Mouse (Mus musculus): Measurements from ENCODE around the gene Hoxc5. TPM values are rescaled to one million over a fixed set of nuclear protein-coding genes. Genes with fewer than 3 reads are reported as not detected.

Hoxc5 gene
- polyA plus RNA-seq, 1 experiment from 2014 or later: 0.53 TPM

GRCm38 (mm10) chr15:103001370-103001769, 34.1 kb downstream of the Hoxc5 start:
- Histone ChIP-seq H3K9me3 (replicated peaks; ENCODE audit: control insufficient read depth, low read length) (no peaks in the 10 kb centered on the region), H3K4me2 (ENCODE audit: low read depth, low read length) (no peak overlapping the region), H3K36me3 (replicated peaks; ENCODE audit: control insufficient read depth, insufficient read depth, low read depth, low read length) (no peaks in the 10 kb centered on the region), H3K27me3 (ENCODE audit: control insufficient read depth, insufficient read depth, low read length) (peaks cover 97% of the 10 kb centered on the region), H3K4me3 (ENCODE audit: low read depth, low read length) (no peak overlapping the region), H3K9ac (replicated peaks; ENCODE audit: low read length) (no peak overlapping the region), H3K4me1 (ENCODE audit: control insufficient read depth, insufficient read depth, low read length) (peaks cover 8% of the 10 kb centered on the region), H3K27ac (replicated peaks; ENCODE audit: low read depth, low read length) (no peak overlapping the region)
- ATAC-seq (replicated peaks; ENCODE audit: insufficient number of reproducible peaks, low FRiP score, low TSS enrichment, low read depth): no peak
- WGBS: 7% methylated on average over 2 of the region's 2 CpGs
- DNase-seq (ENCODE audit: low spot score): no peak

GRCm38 (mm10) chr15:103002156-103002555, 34.9 kb downstream of the Hoxc5 start:
- H3K36me3 ChIP-seq (replicated peaks; ENCODE audit: control insufficient read depth, insufficient read depth, low read depth, low read length): no peaks in the 10 kb centered on the region
- H3K27ac ChIP-seq (replicated peaks; ENCODE audit: low read depth, low read length): no peak overlapping the region
- H3K9ac ChIP-seq (replicated peaks; ENCODE audit: low read length): no peak overlapping the region
- H3K9me3 ChIP-seq (replicated peaks; ENCODE audit: control insufficient read depth, low read length): no peaks in the 10 kb centered on the region
- WGBS: 2% methylated on average over 4 of the region's 4 CpGs
- ATAC-seq (replicated peaks; ENCODE audit: insufficient number of reproducible peaks, low FRiP score, low TSS enrichment, low read depth) (no peak), DNase-seq (ENCODE audit: low spot score) (no peak)
- H3K4me3 ChIP-seq (ENCODE audit: low read depth, low read length): no peak overlapping the region
- H3K4me1 ChIP-seq (ENCODE audit: control insufficient read depth, insufficient read depth, low read length): peaks cover 8% of the 10 kb centered on the region
- H3K27me3 ChIP-seq (ENCODE audit: control insufficient read depth, insufficient read depth, low read length): peaks cover 98% of the 10 kb centered on the region
- H3K4me2 ChIP-seq (ENCODE audit: low read depth, low read length): no peak overlapping the region

GRCm38 (mm10) chr15:103002821-103003448, 35.7 kb downstream of the Hoxc5 start:
- H3K36me3 ChIP-seq (replicated peaks; ENCODE audit: control insufficient read depth, insufficient read depth, low read depth, low read length): no peaks in the 10 kb centered on the region
- H3K9ac ChIP-seq (replicated peaks; ENCODE audit: low read length): no peak overlapping the region
- H3K9me3 ChIP-seq (replicated peaks; ENCODE audit: control insufficient read depth, low read length): no peaks in the 10 kb centered on the region
- no peak overlapping the region for H3K27ac ChIP-seq (replicated peaks; ENCODE audit: low read depth, low read length)
- peaks cover 8% of the 10 kb centered on the region for H3K4me1 ChIP-seq (ENCODE audit: control insufficient read depth, insufficient read depth, low read length)
- WGBS: 2% methylated on average over 13 of the region's 13 CpGs
- no peak overlapping the region for H3K4me2 ChIP-seq (ENCODE audit: low read depth, low read length)
- H3K27me3 ChIP-seq (ENCODE audit: control insufficient read depth, insufficient read depth, low read length): peaks cover 97% of the 10 kb centered on the region
- no peak overlapping the region for H3K4me3 ChIP-seq (ENCODE audit: low read depth, low read length)
- DNase-seq (ENCODE audit: low spot score) (no peak), ATAC-seq (replicated peaks; ENCODE audit: insufficient number of reproducible peaks, low FRiP score, low TSS enrichment, low read depth) (no peak)

GRCm38 (mm10) chr15:103005308-103005707, 38.1 kb downstream of the Hoxc5 start:
- H3K4me3 ChIP-seq (ENCODE audit: low read depth, low read length): no peak overlapping the region
- H3K4me2 ChIP-seq (ENCODE audit: low read depth, low read length): no peak overlapping the region
- H3K36me3 ChIP-seq (replicated peaks; ENCODE audit: control insufficient read depth, insufficient read depth, low read depth, low read length): no peaks in the 10 kb centered on the region
- H3K9me3 ChIP-seq (replicated peaks; ENCODE audit: control insufficient read depth, low read length): no peaks in the 10 kb centered on the region
- no peak for DNase-seq (ENCODE audit: low spot score)
- H3K4me1 ChIP-seq (ENCODE audit: control insufficient read depth, insufficient read depth, low read length): no peaks in the 10 kb centered on the region
- H3K27me3 ChIP-seq (ENCODE audit: control insufficient read depth, insufficient read depth, low read length): peaks cover 97% of the 10 kb centered on the region
- under 1% methylated on average over 17 of the region's 17 CpGs for WGBS
- no peak overlapping the region for H3K9ac ChIP-seq (replicated peaks; ENCODE audit: low read length)
- H3K27ac ChIP-seq (replicated peaks; ENCODE audit: low read depth, low read length): no peak overlapping the region
- no peak for ATAC-seq (replicated peaks; ENCODE audit: insufficient number of reproducible peaks, low FRiP score, low TSS enrichment, low read depth)

- WGBS: 2% methylated on average over 5 of the region's 5 CpGs
- H3K4me1 ChIP-seq (ENCODE audit: control insufficient read depth, insufficient read depth, low read length): no peaks in the 10 kb centered on the region
- ATAC-seq (replicated peaks; ENCODE audit: insufficient number of reproducible peaks, low FRiP score, low TSS enrichment, low read depth) (no peak), DNase-seq (ENCODE audit: low spot score) (no peak)
- H3K27ac ChIP-seq (replicated peaks; ENCODE audit: low read depth, low read length): no peak overlapping the region
- H3K4me2 ChIP-seq (ENCODE audit: low read depth, low read length): no peak overlapping the region
- H3K36me3 ChIP-seq (replicated peaks; ENCODE audit: control insufficient read depth, insufficient read depth, low read depth, low read length): no peaks in the 10 kb centered on the region
- H3K9me3 ChIP-seq (replicated peaks; ENCODE audit: control insufficient read depth, low read length): no peaks in the 10 kb centered on the region
- H3K4me3 ChIP-seq (ENCODE audit: low read depth, low read length): no peak overlapping the region
- no peak overlapping the region for H3K9ac ChIP-seq (replicated peaks; ENCODE audit: low read length)
- H3K27me3 ChIP-seq (ENCODE audit: control insufficient read depth, insufficient read depth, low read length): peaks cover 97% of the 10 kb centered on the region
These were observed 38.6 kb downstream of the Hoxc5 start for GRCm38 (mm10) chr15:103005797-103006196.

GRCm38 (mm10) chr15:103006326-103006725, 39.1 kb downstream of the Hoxc5 start:
- no peak overlapping the region for H3K9ac ChIP-seq (replicated peaks; ENCODE audit: low read length)
- no peak for DNase-seq (ENCODE audit: low spot score)
- no peak overlapping the region for H3K4me3 ChIP-seq (ENCODE audit: low read depth, low read length)
- H3K27me3 ChIP-seq (ENCODE audit: control insufficient read depth, insufficient read depth, low read length): peaks cover 97% of the 10 kb centered on the region
- H3K36me3 ChIP-seq (replicated peaks; ENCODE audit: control insufficient read depth, insufficient read depth, low read depth, low read length): no peaks in the 10 kb centered on the region
- ATAC-seq (replicated peaks; ENCODE audit: insufficient number of reproducible peaks, low FRiP score, low TSS enrichment, low read depth): no peak
- H3K27ac ChIP-seq (replicated peaks; ENCODE audit: low read depth, low read length): no peak overlapping the region
- no peaks in the 10 kb centered on the region for H3K4me1 ChIP-seq (ENCODE audit: control insufficient read depth, insufficient read depth, low read length)
- H3K4me2 ChIP-seq (ENCODE audit: low read depth, low read length): no peak overlapping the region
- WGBS: 8% methylated on average over 1 of the region's 1 CpGs
- H3K9me3 ChIP-seq (replicated peaks; ENCODE audit: control insufficient read depth, low read length): no peaks in the 10 kb centered on the region

GRCm38 (mm10) chr15:103009265-103010111, 42.2 kb downstream of the Hoxc5 start:
- Histone ChIP-seq H3K27ac (replicated peaks; ENCODE audit: low read depth, low read length) (no peak overlapping the region), H3K27me3 (ENCODE audit: control insufficient read depth, insufficient read depth, low read length) (peaks cover 96% of the 10 kb centered on the region), H3K9me3 (replicated peaks; ENCODE audit: control insufficient read depth, low read length) (no peaks in the 10 kb centered on the region), H3K4me1 (ENCODE audit: control insufficient read depth, insufficient read depth, low read length) (no peaks in the 10 kb centered on the region), H3K36me3 (replicated peaks; ENCODE audit: control insufficient read depth, insufficient read depth, low read depth, low read length) (no peaks in the 10 kb centered on the region), H3K9ac (replicated peaks; ENCODE audit: low read length) (no peak overlapping the region), H3K4me3 (ENCODE audit: low read depth, low read length) (no peak overlapping the region), H3K4me2 (ENCODE audit: low read depth, low read length) (no peak overlapping the region)
- WGBS: 2% methylated on average over 27 of the region's 27 CpGs
- DNase-seq (ENCODE audit: low spot score): no peak
- ATAC-seq (replicated peaks; ENCODE audit: insufficient number of reproducible peaks, low FRiP score, low TSS enrichment, low read depth): no peak

Data from embryonic facial prominence, embryonic 11.5 days (tissue).